Mouse (Mus musculus) left cerebral cortex, postnatal 25 days (tissue): ENCODE measurements around the gene Pakap. TPM values are rescaled to one million over a fixed set of nuclear protein-coding genes. Genes with fewer than 3 reads are reported as not detected.

ENCODE experiments used
- DNase-seq, 2 experiments: peaks; one replicate each; pipeline ENCODE4 v3.0.0; 2022; ENCODE audit warnings: low spot score in 2 of 2, mixed read lengths in 1 of 2
- intact Hi-C: fragments of 180-260 bp; cut with DNase I; formaldehyde crosslinking; loops from one replicate; pipeline ENCODE4 v1.15.1; 2025
- total RNA-seq, 2 experiments: library from RNA; stranded (reverse); gene quantifications; 2 replicates each; pipeline ENCODE4 v1.2.3; 2021

Gene Pakap
- 10 to 100 TPM; 15.8 to 18.0 TPM for total RNA-seq

DNA sequence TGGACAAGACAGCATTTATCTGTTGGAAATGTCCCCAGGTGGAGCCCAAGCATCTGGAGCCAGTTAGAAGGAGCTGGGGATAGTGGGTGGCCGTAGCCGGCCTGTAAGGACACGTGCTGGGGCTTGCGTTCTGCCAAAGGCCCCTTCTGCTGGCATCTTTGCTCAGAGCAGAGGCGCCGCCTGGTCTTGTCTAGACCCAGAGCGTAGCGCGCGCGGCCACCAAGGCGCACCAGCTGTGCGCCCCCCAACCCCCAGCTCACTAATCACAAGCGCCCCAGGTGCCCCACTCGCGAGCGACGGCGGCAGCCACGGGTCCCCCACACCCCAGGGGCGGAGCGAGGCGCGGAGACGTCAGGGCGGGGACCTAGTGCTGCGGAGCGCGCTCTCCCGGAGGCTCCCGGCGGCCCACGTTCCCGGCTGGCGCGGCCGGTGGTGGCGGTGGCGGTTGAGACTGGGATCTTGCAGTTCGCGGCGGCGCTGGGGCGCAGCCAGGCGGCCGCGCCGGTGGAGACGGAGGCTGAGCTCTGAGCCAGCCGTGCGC, at the start of gene Pakap:
TSS of gene Pakap (plus strand) at position 514 of the 541 bp plus-strand sequence.
- DNase-seq: peak; percentile 74 to 79
- intact Hi-C loops: no loop called here

DNA sequence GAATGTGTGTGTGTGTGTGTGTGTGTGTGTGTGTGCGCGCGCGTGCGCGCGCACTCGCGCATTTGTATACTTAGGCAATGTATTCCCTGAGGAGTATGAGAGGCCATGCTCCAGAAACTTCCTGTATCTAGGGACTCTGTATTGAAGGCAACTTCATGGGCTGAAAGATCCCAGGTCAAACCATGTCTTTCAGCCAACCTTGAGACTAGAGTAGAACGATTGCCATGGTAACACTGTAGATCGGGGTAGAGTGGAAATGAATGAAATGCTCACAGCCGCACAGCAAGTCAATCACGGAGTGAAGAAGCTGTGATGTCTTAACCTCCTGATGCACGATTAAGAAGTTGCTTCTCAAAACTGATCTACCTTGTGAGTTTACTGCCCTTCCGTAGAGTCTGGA, 44.5 kb upstream of the Pakap start:
- intact Hi-C loops: no loop called here
- no peak for DNase-seq

DNA sequence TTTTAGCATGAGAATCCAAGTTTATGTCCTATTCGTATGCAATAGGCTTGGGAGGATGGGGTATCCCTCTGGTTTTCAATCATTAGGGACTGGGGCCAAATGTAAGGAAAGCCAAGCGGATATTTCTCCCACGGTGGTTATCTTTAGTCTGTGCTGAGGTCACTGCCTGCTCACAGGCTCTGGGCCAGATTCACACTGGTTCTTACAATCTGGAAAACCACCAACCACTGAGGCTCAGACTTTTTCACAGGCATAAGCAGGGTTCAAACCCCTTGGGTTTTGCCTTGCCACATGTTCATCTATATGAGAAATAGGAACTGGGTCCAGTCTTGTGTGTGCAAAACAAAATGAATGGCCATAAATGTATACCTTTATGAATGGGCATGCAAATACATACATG, 43.5 kb upstream of the Pakap start:
- intact Hi-C loops: no loop called here
- DNase-seq: no peak

GRCm38 (mm10) chr4:57525221-57526011, 42.6 kb upstream of the Pakap start:
- DNase-seq: no peak
- intact Hi-C loops: no loop called here

- intact Hi-C loops: no loop called here
These were observed 39.7 kb upstream of the Pakap start for GRCm38 (mm10) chr4:57528296-57528695.

DNA sequence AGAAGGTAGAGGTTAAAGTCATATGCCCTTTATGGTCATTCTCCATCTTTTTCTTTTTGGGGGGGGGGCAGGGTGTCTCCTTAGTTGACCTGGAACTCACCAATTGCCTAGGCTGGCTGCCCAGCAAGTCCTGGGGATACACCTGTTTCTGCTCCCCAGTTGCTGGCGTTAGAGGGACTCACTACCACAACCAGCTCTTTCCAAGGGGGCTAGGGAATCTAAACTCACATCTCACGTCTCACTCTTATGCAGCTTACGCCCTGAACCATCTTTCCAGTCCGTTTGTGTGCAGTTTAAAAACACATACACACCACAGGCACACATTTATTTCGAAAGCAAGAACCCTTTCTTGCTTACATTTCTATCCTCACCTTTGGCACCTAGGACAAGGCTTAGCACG, 34.3 kb upstream of the Pakap start:
- no peak for DNase-seq
- intact Hi-C loops: no loop called here

More at GRCm38 (mm10) chr4:57528296-57528695, 39.7 kb upstream of the Pakap start:
- no peak for DNase-seq

DNA sequence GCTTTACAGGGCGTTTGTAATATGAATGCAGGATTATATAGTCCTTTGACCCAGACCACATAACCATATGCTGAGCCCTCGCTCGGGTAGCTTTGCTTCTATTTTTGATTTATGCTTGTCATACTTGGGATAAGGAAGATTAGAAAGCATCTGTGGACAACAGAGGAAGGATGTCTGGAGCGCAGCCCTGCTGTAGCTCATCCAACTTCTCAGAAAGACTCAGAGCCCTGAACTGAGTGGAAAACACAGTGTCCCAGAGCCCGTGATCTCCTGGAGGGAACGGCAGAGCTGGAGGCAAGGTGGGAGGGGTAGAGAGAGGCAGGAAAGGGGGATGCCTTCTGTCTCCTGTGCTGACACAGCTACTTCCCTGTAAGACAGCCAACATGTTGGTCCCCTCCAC, 33.7 kb upstream of the Pakap start:
- intact Hi-C loops: no loop called here
- peak in 1 of 2 experiments; percentile 11 for DNase-seq

- intact Hi-C loops: no loop called here
- no peak for DNase-seq
These were observed 32.9 kb upstream of the Pakap start for GRCm38 (mm10) chr4:57535087-57535486.

DNA sequence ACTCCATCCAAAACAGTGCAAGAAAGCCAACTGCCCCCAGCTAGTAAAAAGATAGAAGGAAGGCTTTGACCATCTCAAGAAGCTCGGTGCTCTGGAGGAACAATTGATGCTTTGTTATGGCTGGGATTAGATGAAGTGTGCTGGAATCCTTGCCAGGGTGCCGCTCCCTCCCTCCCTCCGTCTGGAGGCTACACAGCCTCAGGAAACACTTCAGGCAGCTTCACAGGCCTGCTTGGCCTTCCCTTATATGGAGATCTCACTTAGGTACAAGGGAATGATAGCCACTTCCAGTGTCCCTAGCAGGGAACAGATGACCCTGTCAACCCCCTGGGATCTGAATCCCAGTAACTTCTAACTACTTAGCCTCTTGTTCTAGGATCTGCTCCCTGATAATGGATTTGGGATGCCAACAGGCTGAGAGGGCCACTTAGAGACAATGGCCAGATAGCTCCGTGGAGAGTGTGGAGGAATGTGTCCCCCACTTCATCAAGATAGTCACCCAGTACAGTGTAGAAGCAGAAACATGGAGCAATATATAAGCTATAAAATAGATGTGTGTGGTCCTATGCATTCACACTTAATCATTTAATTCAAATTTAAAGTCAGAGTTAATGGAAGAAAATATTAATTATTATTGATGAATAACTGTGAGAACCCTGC, 29.8 kb upstream of the Pakap start:
- no peak for DNase-seq
- intact Hi-C loops: no loop called here

DNA sequence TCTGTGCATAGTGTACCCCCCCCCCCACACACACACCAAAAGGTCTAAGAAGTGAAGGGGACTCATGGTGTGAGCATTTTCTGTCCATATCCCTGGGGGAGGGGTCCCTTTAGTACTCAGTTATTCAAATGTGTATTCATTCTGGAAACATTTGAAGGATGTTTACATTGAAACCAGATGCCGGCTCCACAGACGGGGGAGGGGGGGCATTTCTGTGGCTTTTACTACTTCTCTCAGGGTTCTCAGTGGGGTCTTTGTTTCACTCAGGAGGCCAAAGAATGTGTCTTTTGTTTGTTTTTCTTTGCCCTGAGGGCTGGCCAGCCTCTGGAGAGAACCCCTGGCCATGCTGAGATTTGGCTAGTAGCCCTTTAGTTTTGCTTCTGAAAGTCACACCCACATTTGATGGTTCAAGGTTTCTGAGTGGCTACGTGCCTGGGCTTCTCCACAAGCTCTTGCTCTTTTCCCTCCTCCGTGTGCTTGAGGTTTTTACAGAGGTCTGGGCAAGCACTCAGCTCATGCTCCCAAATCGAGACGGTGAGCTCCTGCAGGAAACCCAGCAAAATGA, 24.2 kb upstream of the Pakap start:
- intact Hi-C loops: no loop called here
- DNase-seq: peak in 1 of 2 experiments; percentile 38

GRCm38 (mm10) chr4:57547785-57548184, 20.2 kb upstream of the Pakap start:
- intact Hi-C loops: no loop called here
- DNase-seq: no peak

DNA sequence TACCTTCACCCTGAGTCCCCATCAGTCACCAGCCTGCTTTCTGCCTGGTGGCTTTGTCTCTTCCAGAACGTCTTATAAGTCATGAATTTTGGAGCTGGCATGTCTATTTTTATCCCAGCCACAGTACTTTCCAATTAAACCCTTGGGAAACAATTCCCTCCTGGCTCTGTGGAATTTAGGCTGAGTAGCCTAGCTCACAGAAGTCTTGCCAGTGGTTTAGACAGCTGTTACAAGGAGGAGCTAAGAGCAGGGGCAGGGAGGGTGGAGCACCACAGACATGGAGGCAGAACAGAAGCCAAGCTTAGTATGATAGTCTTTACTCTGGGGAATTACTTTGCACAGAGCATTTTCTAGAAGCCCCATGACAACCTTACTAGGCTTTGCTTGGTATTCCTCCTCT, 17.8 kb upstream of the Pakap start:
- intact Hi-C loops: no loop called here
- no peak for DNase-seq

DNA sequence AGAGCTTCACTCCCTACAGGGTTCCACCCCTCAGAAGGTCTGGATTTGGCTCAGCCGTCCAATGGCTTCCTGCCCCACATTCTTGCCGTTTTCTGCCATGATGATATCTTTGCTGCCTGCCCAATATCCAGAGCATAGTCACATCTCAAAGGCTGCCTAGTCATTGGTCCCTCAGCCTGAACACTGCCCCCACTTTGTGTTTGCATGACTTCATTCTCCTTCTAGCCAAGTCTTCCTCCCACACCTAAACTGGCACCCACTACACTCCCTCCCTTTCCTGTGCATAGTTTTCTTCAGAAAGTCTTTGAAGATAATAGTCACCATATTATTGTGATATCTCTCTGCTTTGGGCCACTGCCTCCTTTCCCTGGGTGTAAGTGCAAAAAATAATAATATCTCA, 10.9 kb upstream of the Pakap start:
- peak in 1 of 2 experiments; percentile 78 for DNase-seq
- intact Hi-C loops: no loop called here

DNA sequence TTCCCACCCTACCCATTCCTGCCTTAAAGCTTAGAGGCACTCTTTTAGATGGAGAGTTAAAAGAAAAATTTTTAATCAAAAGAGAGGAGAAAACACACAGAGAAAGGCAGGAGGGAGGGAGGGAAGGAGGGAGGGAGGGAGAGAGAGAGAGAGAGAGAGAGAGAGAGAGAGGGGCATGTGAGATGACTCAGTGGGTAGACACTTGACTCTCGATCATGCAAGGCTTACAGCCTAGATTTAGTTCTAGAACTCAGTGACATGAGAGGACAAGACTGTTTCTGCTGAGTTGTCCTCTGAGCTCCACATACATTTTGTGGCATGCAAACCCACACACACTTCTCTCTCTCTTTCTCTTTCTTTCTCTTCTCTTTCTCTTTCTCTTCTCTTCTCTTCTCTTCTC, 8.5 kb upstream of the Pakap start:
- intact Hi-C loops: no loop called here
- no peak for DNase-seq

GRCm38 (mm10) chr4:57560010-57560409, 8.0 kb upstream of the Pakap start:
- no peak for DNase-seq
- intact Hi-C loops: no loop called here

GRCm38 (mm10) chr4:57561055-57561454, 6.9 kb upstream of the Pakap start:
- intact Hi-C loops: loop anchor here (1.0 kb wide), 1 partner anchor 127 kb away; the partner anchor contains the start of gene Palm2
- DNase-seq: peak; percentile 63 to 95

GRCm38 (mm10) chr4:57565283-57565682, 2.7 kb upstream of the Pakap start:
- intact Hi-C loops: no loop called here
- no peak for DNase-seq

DNA sequence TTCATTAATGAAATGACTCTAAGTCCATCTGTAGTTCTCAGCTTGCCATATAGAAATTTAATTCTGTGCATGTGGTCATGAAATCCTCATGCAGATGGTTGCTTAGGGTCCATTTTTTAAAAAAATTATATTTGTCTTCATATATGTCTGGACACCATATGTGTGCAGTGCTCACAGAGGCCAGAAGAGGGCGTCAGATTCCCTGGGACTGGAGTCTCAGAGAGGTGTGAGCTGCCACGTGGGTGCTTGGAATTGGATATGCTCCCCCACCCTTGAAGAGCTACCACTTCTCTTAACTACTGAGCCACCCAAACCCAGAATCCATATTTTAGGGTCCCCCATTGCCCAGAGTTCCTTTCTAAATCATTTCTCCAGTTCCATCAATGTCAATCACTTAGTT, 2.2 kb upstream of the Pakap start:
- DNase-seq: no peak
- intact Hi-C loops: no loop called here

DNA sequence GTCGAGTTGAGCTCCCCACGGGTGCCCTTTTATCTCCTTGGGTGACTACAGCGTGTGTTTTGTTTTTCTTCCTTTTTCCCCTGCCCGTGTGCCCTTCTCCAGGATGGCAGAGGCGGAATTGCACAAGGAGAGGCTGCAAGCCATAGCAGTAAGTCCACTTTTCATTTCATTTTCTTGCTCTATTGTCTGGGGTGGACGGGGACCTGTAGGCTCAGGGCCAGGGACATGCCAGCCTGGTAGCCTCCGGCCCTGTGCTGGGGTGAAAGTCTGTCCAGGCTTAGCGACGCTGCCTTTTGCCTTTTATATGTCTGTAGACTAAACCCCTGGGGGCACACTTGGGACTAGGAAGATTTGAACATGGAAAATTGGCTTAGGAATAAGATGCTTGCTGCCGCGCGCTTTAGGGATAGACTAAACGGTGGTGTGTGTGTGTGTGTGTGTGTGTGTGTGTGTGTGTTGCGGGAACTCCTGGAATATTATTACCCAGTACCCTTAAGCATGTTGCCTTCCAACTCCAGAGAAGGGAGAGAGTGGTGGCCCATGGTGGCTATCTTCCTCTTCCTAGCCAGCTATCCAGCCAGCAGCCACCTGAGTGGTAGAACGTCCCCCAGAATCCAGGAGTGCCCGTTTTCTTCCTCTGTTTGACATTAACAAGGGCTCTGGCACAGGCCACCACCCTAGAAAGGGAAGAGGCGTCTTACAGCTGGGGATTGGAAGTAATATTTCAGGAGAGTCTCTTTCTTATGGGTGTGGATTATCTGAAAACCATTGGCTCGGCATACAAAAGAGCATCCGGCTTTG, 489 bp downstream of the Pakap start:
- intact Hi-C loops: no loop called here
- no peak for DNase-seq

DNA sequence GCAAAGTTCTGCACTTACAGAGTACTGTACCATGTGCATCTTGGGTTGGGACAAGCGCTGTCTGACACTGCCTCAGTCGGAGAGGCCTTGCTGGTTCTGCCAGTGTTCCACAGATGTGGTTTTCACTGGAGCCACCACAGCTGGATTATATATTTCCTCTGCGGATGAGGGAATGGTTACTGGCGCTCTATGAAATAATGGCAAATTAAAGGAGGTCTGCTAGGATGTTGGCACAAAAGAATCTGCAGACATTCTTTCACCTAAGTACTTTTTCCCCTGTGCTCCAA, 1.0 kb downstream of the Pakap start:
- DNase-seq: no peak
- intact Hi-C loops: no loop called here
